8 mouse cellular contexts compared by ENCODE assay signal in genomic region chr16:33123938-33124820, GRCm38 (mm10).
DNase-seq lines count a peak whose midpoint lies in the region; ATAC-seq and TF ChIP-seq lines count a peak whose summit lies in the region.

No protein-coding gene starts in this region.

- no peaks in the 10 kb centered on the region for H3K9me3 ChIP-seq in heart, embryonic 12.5 days (replicated peaks)
- H3K9me3 ChIP-seq in limb, embryonic 12.5 days: no peaks in the 10 kb centered on the region
- no peaks in the 10 kb centered on the region for H3K9me3 ChIP-seq in intestine, embryonic 15.5 days

- no peak overlapping the region for H3K4me3 ChIP-seq in heart, embryonic 12.5 days
- peak overlapping the region; percentile 22 for H3K4me3 ChIP-seq in thymus, adult 2 months (ENCODE audit: control insufficient read depth, insufficient read depth, low read length)
- H3K4me3 ChIP-seq in limb, embryonic 12.5 days (replicated peaks): no peak overlapping the region
- no peak overlapping the region for H3K4me3 ChIP-seq in intestine, embryonic 15.5 days (replicated peaks)

- no peaks in the 10 kb centered on the region for H3K27me3 ChIP-seq in heart, embryonic 12.5 days (replicated peaks)
- no peaks in the 10 kb centered on the region; the same call in 1 of the 2 replicates for H3K27me3 ChIP-seq in thymus, adult 2 months (ENCODE audit: control insufficient read depth, insufficient read depth, low read length)
- H3K27me3 ChIP-seq in limb, embryonic 12.5 days: no peaks in the 10 kb centered on the region
- H3K27me3 ChIP-seq in intestine, embryonic 15.5 days (replicated peaks): no peaks in the 10 kb centered on the region

- no peak overlapping the region for H3K9ac ChIP-seq in heart, embryonic 12.5 days
- H3K9ac ChIP-seq in limb, embryonic 12.5 days (replicated peaks): no peak overlapping the region
- H3K9ac ChIP-seq in intestine, embryonic 15.5 days: no peak overlapping the region

- peak overlapping the region; percentile 21; the same call in 1 of the 2 replicates for H3K27ac ChIP-seq in heart, embryonic 12.5 days (ENCODE audit: poor library complexity, severe bottlenecking)
- peak overlapping the region; percentile 48; the same call in 1 of the 2 replicates for H3K27ac ChIP-seq in thymus, adult 2 months (ENCODE audit: control insufficient read depth, insufficient read depth, low read length)
- no peak overlapping the region for H3K27ac ChIP-seq in limb, embryonic 12.5 days
- H3K27ac ChIP-seq in intestine, embryonic 15.5 days: no peak overlapping the region

- peaks cover 25% of the 10 kb centered on the region for H3K4me1 ChIP-seq in heart, embryonic 12.5 days (replicated peaks)
- H3K4me1 ChIP-seq in thymus, adult 2 months (replicated peaks; ENCODE audit: control insufficient read depth, insufficient read depth, low read length): peaks cover 28% of the 10 kb centered on the region
- peaks cover 18% of the 10 kb centered on the region for H3K4me1 ChIP-seq in limb, embryonic 12.5 days (replicated peaks)
- peaks cover 7% of the 10 kb centered on the region for H3K4me1 ChIP-seq in intestine, embryonic 15.5 days (replicated peaks)

- TF ChIP-seq POLR2A in thymus, adult 2 months (IDR thresholded peaks at IDR 0.05; ENCODE audit: control insufficient read depth, extremely low read depth, insufficient read depth, low read length, poor library complexity): no peak

- H3K36me3 ChIP-seq in heart, embryonic 12.5 days: no peaks in the 10 kb centered on the region
- H3K36me3 ChIP-seq in thymus, adult 2 months (ENCODE audit: control insufficient read depth, insufficient read depth, low read length): no peaks in the 10 kb centered on the region
- peaks cover 9% of the 10 kb centered on the region; the same call in 1 of the 2 replicates for H3K36me3 ChIP-seq in limb, embryonic 12.5 days
- H3K36me3 ChIP-seq in intestine, embryonic 15.5 days: no peaks in the 10 kb centered on the region

- WGBS in heart, embryonic 12.5 days: 52% methylated on average over 24 of the region's 24 CpGs
- WGBS in thymus, adult 2 months: 56% methylated on average over 24 of the region's 24 CpGs
- 26% methylated on average over 24 of the region's 24 CpGs for WGBS in limb, embryonic 12.5 days
- 44% methylated on average over 24 of the region's 24 CpGs for whole genome bisulfite sequencing in intestine, embryonic 15.5 days

- TF ChIP-seq CTCF in thymus, adult 2 months (IDR thresholded peaks at IDR 0.05; ENCODE audit: borderline replicate concordance, control insufficient read depth, extremely low read depth, insufficient read depth, low read length, poor library complexity): no peak

- peak; percentile 68; the same call in 1 of the 2 replicates for ATAC-seq in heart, embryonic 12.5 days (ENCODE audit: insufficient number of reproducible peaks, low FRiP score)
- ATAC-seq in limb, embryonic 12.5 days (ENCODE audit: insufficient number of reproducible peaks, insufficient read depth, low FRiP score, low TSS enrichment, low read depth): peak; percentile 63
- ATAC-seq in intestine, embryonic 15.5 days: no peak

- no peak for DNase-seq in heart, adult 18-20 months
- DNase-seq in thymus, adult 2 months: peak; percentile 30
- no peak for DNase-seq in thymus, postnatal 4 days
- DNase-seq in spleen, adult 18-20 months: no peak
- DNase-seq in urinary bladder, postnatal 10 days (ENCODE audit: low spot score): no peak

- peak overlapping the region; percentile 34 for H3K4me2 ChIP-seq in heart, embryonic 12.5 days
- peak overlapping the region; percentile 4 for H3K4me2 ChIP-seq in limb, embryonic 12.5 days
- no peak overlapping the region for H3K4me2 ChIP-seq in intestine, embryonic 15.5 days (replicated peaks)

Comparison
In these comparisons a context has a peak if more than half of its experiments do, and no peak if none do; other contexts are left out.
1. H3K27ac ChIP-seq: peak in heart, embryonic 12.5 days (single experiment) and thymus, adult 2 months (single experiment); none in limb, embryonic 12.5 days (single experiment) and intestine, embryonic 15.5 days (single experiment).